Mouse (Mus musculus) testis, postnatal 14 days (tissue): ENCODE results near the gene Lhx2.

ENCODE experiments used
- DNase-seq: peaks from one replicate; pipeline ENCODE4 v3.0.0; 2021; ENCODE audit warnings: low spot score

Lhx2 gene

DNA sequence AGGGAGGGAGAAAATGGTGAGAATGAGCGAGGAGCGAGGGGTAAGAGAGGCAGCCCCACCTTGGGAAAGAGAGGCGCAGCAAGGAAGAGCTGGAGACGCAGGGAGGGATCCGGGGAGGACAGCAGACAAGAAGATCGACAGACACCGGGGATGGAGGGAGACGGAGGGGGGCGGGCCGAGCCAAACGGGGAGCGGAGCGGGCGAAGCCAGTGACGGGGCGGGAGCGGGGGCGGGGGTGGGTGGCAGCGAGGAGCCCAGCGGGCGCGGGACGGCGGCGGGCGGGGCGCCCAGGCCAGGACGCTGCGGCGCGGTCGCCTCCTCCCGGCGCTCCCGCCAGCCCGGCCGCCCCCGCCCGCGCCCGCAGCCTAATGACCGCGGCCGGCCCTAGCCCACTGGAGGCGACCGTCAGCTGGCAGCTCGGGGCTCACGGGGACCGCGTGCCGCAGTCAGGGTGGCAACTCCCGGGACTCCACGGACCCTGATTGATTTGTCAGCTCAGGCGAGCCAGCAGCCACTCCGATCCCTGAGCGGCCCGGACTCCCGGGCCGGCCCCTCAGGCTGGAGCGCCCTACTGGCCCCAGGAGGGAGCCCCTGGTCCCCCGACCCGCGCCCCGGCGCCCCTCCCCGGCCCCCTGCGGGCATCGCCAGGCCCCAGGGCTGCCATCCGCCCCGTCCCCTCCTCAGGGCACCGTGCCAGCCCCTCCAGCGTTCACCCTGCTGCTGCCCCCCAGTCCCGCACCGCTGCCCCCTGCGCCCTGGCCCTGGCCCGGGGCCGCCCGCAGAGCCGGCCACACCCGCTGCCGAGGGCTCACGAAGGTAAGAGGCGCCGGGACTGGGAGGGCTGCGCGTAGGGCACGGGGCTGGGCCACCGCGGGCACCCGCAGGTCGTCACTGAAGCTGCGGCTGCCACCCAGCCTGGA, at the start of gene Lhx2:
TSS of gene Lhx2 (plus strand) at position 292 of the 920 bp plus-strand sequence.
- no peak for DNase-seq

DNA sequence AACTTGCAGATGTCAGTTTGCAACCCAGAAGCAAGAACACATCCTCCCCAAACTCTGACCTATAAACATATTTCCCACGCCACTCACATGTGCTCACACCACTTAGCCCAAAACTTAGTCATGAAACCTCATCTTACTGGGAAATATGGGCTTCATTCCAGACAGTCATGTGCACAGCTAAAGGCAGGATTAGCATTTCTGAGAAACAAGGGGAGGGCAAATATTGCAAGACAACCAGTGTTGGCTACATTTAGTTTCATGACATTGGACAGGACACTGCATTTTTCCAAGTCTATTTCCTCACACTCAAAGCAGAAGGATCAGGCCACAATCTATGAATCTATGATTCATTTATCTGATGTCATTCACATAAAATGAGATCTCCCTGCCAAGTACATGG, 47.6 kb upstream of the Lhx2 start:
- no peak for DNase-seq

- no peak for DNase-seq
These were observed 43.1 kb upstream of the Lhx2 start for GRCm38 (mm10) chr2:38295939-38296338.

DNA sequence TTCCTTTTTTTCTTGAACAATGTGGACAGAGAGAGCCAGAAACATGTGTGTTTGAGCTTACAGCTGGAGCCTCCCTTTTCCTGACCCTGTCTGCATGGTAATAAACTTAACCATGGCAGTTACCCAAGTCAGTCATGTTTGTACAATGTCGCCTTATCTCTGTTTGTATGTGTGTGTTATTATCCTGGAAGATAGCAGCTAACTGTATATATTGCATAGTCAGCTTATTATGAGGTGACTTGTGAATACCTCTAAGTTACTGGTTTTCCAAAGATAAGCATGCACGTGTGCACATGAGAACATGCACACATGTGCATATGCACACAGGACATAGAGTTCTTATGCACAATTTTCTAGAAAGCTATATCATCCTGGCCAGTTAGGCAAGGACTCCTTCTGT, 38.1 kb upstream of the Lhx2 start:
- DNase-seq = no peak

GRCm38 (mm10) chr2:38305152-38305551, 33.9 kb upstream of the Lhx2 start:
- no peak for DNase-seq

- DNase-seq = no peak
These were observed 26.2 kb upstream of the Lhx2 start for GRCm38 (mm10) chr2:38312921-38313320.

DNA sequence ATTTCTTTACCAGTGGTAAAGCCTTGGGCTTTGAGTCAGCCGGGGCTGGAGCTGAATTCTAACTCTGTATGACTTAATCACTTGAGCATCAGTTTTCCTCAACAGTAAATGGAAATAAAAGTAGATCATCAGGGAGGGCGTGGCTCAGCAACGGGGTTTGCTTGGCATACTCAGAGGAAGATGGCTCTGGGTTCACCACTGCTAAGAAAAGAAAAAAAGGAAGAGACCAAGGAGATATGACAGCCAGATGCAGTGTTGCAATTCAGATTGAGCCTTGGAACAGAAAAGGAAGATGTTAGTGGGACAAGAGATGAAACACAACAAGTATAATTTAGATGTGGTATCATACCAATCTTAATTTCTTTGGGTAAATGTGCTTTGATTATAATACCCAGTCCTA, 25.7 kb upstream of the Lhx2 start:
- DNase-seq = no peak

DNA sequence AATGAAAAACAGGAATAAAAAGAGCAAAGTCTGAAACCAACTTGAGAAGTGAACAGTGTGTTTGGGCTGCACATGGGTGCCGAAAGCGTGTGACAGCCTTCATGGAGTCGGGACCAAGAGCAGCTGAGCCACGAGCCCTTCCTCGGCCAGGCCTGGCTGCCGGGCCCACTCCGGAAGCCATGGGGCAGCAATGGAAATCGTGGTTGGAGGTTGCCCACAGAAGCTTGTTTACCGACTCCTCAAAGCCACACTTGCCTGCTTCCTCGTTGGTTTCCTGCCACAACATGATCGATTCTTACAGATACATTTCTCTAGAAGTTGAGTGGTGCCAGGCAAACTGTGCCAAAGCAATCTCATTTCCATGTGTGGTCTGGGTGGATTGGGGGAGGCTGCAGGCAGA, 20.0 kb upstream of the Lhx2 start:
- no peak for DNase-seq

GRCm38 (mm10) chr2:38320911-38321310, 18.2 kb upstream of the Lhx2 start:
- DNase-seq = no peak

DNA sequence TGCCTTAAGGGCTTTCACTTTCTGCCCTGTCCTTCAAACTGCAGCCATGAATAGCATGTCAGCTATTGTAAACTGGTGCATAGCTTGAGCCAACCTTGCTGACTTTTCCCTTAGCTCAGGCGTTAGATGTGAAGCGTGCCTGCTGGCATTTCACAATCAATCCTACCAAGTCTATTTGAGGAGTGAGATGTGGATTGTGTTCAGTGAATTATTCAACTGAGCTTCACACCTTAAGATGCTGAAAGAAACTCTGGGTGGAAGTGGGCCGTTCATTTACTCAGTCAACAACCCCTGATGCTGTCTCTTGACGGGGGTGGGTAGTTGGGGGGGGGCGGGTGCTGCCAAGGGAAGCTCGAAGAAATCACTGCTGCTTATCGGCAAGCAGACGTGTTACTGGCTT, 15.7 kb upstream of the Lhx2 start:
- no peak for DNase-seq

DNA sequence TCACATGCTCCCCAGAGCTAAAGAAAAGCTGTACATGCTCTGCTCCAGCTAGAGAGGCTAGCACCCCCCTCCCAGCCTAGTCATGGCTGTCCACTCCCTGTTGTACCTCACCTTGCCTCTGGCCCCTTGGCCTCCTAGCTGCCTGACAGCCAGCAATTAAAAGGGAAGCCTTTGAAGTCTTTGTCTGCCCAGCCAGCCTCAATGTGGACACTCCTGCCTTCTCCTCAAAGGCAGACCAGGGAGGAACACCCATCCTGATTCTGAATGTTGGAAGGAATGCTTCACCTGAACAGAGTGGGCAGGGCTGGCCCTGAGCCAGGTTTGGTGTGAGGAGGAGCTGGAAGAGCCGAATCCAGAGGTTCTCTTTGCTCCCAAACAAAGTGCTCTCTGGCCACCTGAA, 12.4 kb upstream of the Lhx2 start:
- no peak for DNase-seq

DNA sequence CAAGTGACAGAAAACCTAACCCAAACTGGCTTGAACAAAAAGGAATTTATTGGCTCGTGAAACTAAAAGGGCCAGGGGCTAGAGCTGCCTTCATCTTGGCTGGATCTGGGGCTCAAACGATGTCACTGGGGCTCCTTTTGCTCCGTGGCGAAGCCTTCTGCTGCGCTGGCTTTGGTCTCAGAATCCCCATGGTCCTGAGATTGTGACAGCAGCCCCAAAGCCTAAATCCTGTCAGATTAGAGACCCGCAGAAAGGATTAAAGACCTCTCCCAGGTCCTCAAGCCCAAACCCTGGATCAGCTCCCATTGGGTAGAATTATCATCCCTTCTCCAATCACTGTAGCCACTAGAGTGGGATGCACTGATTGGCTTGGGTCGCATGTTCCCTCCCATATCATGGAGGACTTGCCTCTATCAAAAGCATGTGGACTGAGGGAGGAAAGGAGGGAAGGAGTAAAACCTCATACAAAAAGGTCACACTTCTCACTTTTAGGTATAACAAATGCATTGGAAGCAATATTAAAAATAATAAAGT, 5.4 kb upstream of the Lhx2 start:
- no peak for DNase-seq

DNA sequence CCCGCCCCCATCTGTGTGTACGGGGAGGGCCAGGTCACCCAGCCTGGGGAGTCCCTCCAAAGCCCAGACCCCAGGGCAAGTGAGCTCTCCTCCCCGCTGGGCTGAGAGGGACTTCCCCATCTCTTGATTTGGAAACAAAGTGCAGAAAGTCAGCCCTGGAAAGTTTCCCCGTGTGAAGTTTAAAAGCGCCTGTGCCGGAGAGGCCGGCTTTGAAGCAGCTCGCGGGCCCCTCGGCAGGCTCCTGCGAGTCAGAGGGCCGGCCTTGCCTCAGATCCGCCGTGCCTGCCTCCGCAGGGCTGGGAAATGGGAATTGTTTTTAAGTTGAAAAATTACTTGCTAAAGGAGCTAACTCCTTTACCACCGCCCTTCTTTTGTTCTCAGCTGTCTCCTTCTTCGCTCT, 2.5 kb upstream of the Lhx2 start:
- DNase-seq = no peak

GRCm38 (mm10) chr2:38337091-38337640, 1.9 kb upstream of the Lhx2 start:
- DNase-seq = no peak

DNA sequence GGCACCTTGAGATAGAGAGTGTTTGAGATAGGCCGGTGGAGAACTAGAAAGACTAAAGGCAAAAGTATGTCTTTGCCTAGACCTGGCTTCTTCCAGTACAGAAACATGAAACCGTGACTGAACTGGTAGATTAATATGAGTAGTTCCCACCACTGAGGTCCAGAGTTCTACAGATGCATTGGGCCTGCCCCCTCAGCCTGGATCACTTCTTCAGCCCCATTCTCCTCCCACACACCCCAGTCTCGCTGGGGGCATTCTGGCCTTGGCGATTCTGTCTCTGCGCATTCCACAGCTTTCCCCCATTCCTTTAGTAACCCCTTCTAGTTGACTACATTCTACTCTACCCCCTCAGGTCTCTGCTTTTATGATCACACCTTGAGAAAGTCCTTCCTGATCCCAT, 1.4 kb upstream of the Lhx2 start:
- no peak for DNase-seq

GRCm38 (mm10) chr2:38338348-38338932, 641 bp upstream of the Lhx2 start:
- no peak for DNase-seq

- no peak for DNase-seq
These were observed 987 bp downstream of the Lhx2 start for GRCm38 (mm10) chr2:38339910-38340625.

DNA sequence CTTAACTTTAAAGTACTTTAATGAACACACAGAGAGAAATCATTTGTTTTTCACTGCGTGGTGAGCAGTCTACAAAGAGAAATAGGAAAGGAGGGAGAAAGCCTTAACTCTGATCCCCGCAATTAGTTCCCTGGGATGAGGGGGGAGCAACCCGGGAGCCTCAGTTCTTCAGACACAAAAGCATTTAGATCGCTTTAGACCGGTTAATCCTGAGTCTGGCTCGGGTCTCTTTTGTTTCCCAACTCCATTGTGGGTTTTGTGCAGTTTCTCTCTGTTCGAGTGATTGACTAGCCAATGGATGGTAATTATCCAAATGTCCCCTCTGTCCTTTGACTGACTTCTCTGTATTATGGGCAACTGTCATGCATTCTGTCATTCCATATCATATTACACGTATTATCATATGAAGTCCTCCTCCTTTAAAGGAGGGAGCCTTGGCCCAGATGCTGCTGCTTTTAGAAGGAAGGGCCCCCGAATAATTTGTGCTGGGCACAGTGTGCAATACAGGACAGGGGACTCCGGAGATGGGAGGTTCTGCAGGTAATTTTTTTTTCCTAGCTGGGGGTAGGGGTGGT, 1.6 kb downstream of the Lhx2 start:
- DNase-seq = no peak

DNA sequence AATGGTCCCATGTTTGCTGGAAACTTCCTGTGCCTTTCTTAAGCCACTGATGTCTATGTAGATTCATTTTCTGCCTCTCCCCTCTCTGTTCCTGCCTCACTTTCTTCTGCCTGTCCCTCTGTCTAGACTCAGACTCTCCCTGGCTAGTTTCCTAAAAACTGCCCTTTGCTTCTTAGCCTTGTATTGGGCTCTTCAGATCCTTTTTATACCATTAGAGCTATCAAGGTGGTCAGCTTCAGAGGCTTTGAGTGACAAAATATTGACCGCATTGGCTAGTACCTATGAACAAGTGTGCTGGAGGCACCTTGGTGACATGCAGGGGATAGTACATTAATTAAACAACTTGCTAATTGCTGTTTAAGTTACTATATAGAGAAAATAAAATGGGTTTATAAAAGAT, 4.5 kb downstream of the Lhx2 start:
- no peak for DNase-seq

GRCm38 (mm10) chr2:38344727-38345126, 5.6 kb downstream of the Lhx2 start:
- no peak for DNase-seq

GRCm38 (mm10) chr2:38346417-38346816, 7.3 kb downstream of the Lhx2 start:
- no peak for DNase-seq
